Mouse (Mus musculus): ENCODE measurements around the gene Gm9857. TPM values are rescaled to one million over a fixed set of nuclear protein-coding genes. Genes with fewer than 3 reads are reported as not detected.
A peak's percentile ranks its signal among the peaks of the same experiment; 100 is the strongest.

Gene Gm9857
- total RNA-seq, 1 experiment from 2014 or later = not detected

- ATAC-seq (replicated peaks; ENCODE audit: low read depth, poor library complexity, severe bottlenecking) = no peak
These were observed 6.7 kb downstream of the Gm9857 start for GRCm38 (mm10) chr3:108933557-108933956.

GRCm38 (mm10) chr3:108926308-108926707 lies 13.9 kb downstream of the Gm9857 start:
- no peak for ATAC-seq (replicated peaks; ENCODE audit: low read depth, poor library complexity, severe bottlenecking)

GRCm38 (mm10) chr3:108925677-108926076 lies 14.6 kb downstream of the Gm9857 start:
- no peak for ATAC-seq (replicated peaks; ENCODE audit: low read depth, poor library complexity, severe bottlenecking)

GRCm38 (mm10) chr3:108921822-108922221 lies 18.4 kb downstream of the Gm9857 start:
- peak; percentile 62 for ATAC-seq (replicated peaks; ENCODE audit: low read depth, poor library complexity, severe bottlenecking)

- no peak for ATAC-seq (replicated peaks; ENCODE audit: low read depth, poor library complexity, severe bottlenecking)
These were observed 19.7 kb downstream of the Gm9857 start for GRCm38 (mm10) chr3:108920442-108921070.

GRCm38 (mm10) chr3:108918852-108919251 lies 21.4 kb downstream of the Gm9857 start:
- ATAC-seq (replicated peaks; ENCODE audit: low read depth, poor library complexity, severe bottlenecking) = no peak

GRCm38 (mm10) chr3:108917986-108918385 lies 22.3 kb downstream of the Gm9857 start:
- ATAC-seq (replicated peaks; ENCODE audit: low read depth, poor library complexity, severe bottlenecking) = no peak

GRCm38 (mm10) chr3:108916857-108917256 lies 23.4 kb downstream of the Gm9857 start:
- no peak for ATAC-seq (replicated peaks; ENCODE audit: low read depth, poor library complexity, severe bottlenecking)

GRCm38 (mm10) chr3:108915999-108916398 lies 24.2 kb downstream of the Gm9857 start:
- ATAC-seq (replicated peaks; ENCODE audit: low read depth, poor library complexity, severe bottlenecking) = no peak

- peak; percentile 93 for ATAC-seq (replicated peaks; ENCODE audit: low read depth, poor library complexity, severe bottlenecking)
These were observed 28.5 kb downstream of the Gm9857 start, which contains the start of gene Prpf38b for GRCm38 (mm10) chr3:108911548-108912413. Gene Prpf38b, minus strand, starts transcription at chr3:108911727.

- ATAC-seq (replicated peaks; ENCODE audit: low read depth, poor library complexity, severe bottlenecking) = peak; percentile 67
These were observed 29.1 kb downstream of the Gm9857 start for GRCm38 (mm10) chr3:108911081-108911547.

GRCm38 (mm10) chr3:108910303-108911080 lies 29.8 kb downstream of the Gm9857 start:
- no peak for ATAC-seq (replicated peaks; ENCODE audit: low read depth, poor library complexity, severe bottlenecking)

GRCm38 (mm10) chr3:108902934-108903333 lies 37.3 kb downstream of the Gm9857 start:
- ATAC-seq (replicated peaks; ENCODE audit: low read depth, poor library complexity, severe bottlenecking) = no peak

- no peak for ATAC-seq (replicated peaks; ENCODE audit: low read depth, poor library complexity, severe bottlenecking)
These were observed 38.2 kb downstream of the Gm9857 start for GRCm38 (mm10) chr3:108902038-108902437.

GRCm38 (mm10) chr3:108900681-108901080 lies 39.6 kb downstream of the Gm9857 start:
- no peak for ATAC-seq (replicated peaks; ENCODE audit: low read depth, poor library complexity, severe bottlenecking)

GRCm38 (mm10) chr3:108900147-108900546 lies 40.1 kb downstream of the Gm9857 start:
- peak; percentile 94 for ATAC-seq (replicated peaks; ENCODE audit: low read depth, poor library complexity, severe bottlenecking)

GRCm38 (mm10) chr3:108898640-108899039 lies 41.6 kb downstream of the Gm9857 start:
- ATAC-seq (replicated peaks; ENCODE audit: low read depth, poor library complexity, severe bottlenecking) = no peak

- ATAC-seq (replicated peaks; ENCODE audit: low read depth, poor library complexity, severe bottlenecking) = no peak
These were observed 47.3 kb downstream of the Gm9857 start for GRCm38 (mm10) chr3:108892914-108893313.

GRCm38 (mm10) chr3:108892080-108892479 lies 48.2 kb downstream of the Gm9857 start:
- no peak for ATAC-seq (replicated peaks; ENCODE audit: low read depth, poor library complexity, severe bottlenecking)
